Comparison of ENCODE assay signal across 21 mouse cellular contexts in genomic region chr9:46316909-46317308, GRCm38 (mm10). TPM values are rescaled to one million over a fixed set of nuclear protein-coding genes. Genes with fewer than 3 reads are reported as not detected.
DNase-seq lines count a peak whose midpoint lies in the region; ATAC-seq lines count a peak whose summit lies in the region.
"Had no signal": no experiment of that assay in that cellular context is flagged by ENCODE, and none has a peak within 500 bp of the region (broad histone marks: within the 10 kb centered on the region; RNA-seq: fewer than 3 reads in every experiment).

No protein-coding gene starts in this region.

- peak; percentile 48; the same call in 1 of the 2 replicates for ATAC-seq in midbrain, embryonic 14.5 days (ENCODE audit: low FRiP score, low TSS enrichment)
- no peak; the same call in 1 of the 2 replicates for ATAC-seq in forebrain, embryonic 12.5 days (ENCODE audit: low FRiP score)
- no peak for ATAC-seq in hindbrain, embryonic 12.5 days (ENCODE audit: low FRiP score)

- no peak overlapping the region for H3K9ac ChIP-seq in midbrain, embryonic 14.5 days (replicated peaks; ENCODE audit: low read length)
- no peak overlapping the region for H3K9ac ChIP-seq in forebrain, embryonic 12.5 days
- no peak overlapping the region for H3K9ac ChIP-seq in hindbrain, embryonic 12.5 days
- H3K9ac ChIP-seq: limb, embryonic 15.5 days had no signal

- peaks cover 4% of the 10 kb centered on the region for H3K9me3 ChIP-seq in midbrain, embryonic 14.5 days (ENCODE audit: control insufficient read depth, low read length)
- peaks cover 13% of the 10 kb centered on the region; the same call in 1 of the 2 replicates for H3K9me3 ChIP-seq in midbrain, embryonic 10.5 days (replicated peaks)
- 0 out of 2 replicates have a peak, but pooled peaks cover 6% of the 10 kb centered on the region for H3K9me3 ChIP-seq in forebrain, embryonic 12.5 days
- H3K9me3 ChIP-seq in hindbrain, embryonic 12.5 days (replicated peaks) = no peaks in the 10 kb centered on the region; the same call in 1 of the 2 replicates
- H3K9me3 ChIP-seq: limb, embryonic 15.5 days had no signal

- no peak overlapping the region for H3K4me3 ChIP-seq in midbrain, embryonic 14.5 days (replicated peaks; ENCODE audit: low read depth, low read length)
- no peak overlapping the region for H3K4me3 ChIP-seq in midbrain, embryonic 10.5 days
- H3K4me3 ChIP-seq in forebrain, embryonic 12.5 days (replicated peaks) = no peak overlapping the region
- no peak overlapping the region for H3K4me3 ChIP-seq in hindbrain, embryonic 12.5 days
- H3K4me3 ChIP-seq: gastrocnemius, adult 2 months; heart, adult 2 months; limb, embryonic 15.5 days had no signal

- no peak overlapping the region for H3K4me2 ChIP-seq in midbrain, embryonic 14.5 days (ENCODE audit: low read length)
- H3K4me2 ChIP-seq in forebrain, embryonic 12.5 days = no peak overlapping the region
- no peak overlapping the region for H3K4me2 ChIP-seq in hindbrain, embryonic 12.5 days (replicated peaks)
- H3K4me2 ChIP-seq: limb, embryonic 15.5 days had no signal

- 50% methylated on average over 8 of the region's 8 CpGs for whole genome bisulfite sequencing in midbrain, embryonic 14.5 days
- 76% methylated on average over 8 of the region's 8 CpGs for WGBS in midbrain, embryonic 10.5 days
- WGBS in forebrain, embryonic 12.5 days = 36% methylated on average over 8 of the region's 8 CpGs
- WGBS in hindbrain, embryonic 12.5 days = 58% methylated on average over 8 of the region's 8 CpGs

- H3K27me3 ChIP-seq in midbrain, embryonic 14.5 days (ENCODE audit: control insufficient read depth, insufficient read depth, low read length) = no peaks in the 10 kb centered on the region
- H3K27me3 ChIP-seq in midbrain, embryonic 10.5 days (ENCODE audit: low read depth, poor library complexity, severe bottlenecking) = peaks cover 26% of the 10 kb centered on the region
- peaks cover 5% of the 10 kb centered on the region; the same call in 1 of the 2 replicates for H3K27me3 ChIP-seq in forebrain, embryonic 12.5 days
- no peaks in the 10 kb centered on the region for H3K27me3 ChIP-seq in hindbrain, embryonic 12.5 days
- H3K27me3 ChIP-seq: limb, embryonic 15.5 days had no signal

- no peaks in the 10 kb centered on the region for H3K36me3 ChIP-seq in midbrain, embryonic 14.5 days (ENCODE audit: control insufficient read depth, insufficient read depth, low read length)
- no peaks in the 10 kb centered on the region for H3K36me3 ChIP-seq in midbrain, embryonic 10.5 days
- H3K36me3 ChIP-seq in forebrain, embryonic 12.5 days (replicated peaks) = no peaks in the 10 kb centered on the region
- no peaks in the 10 kb centered on the region for H3K36me3 ChIP-seq in hindbrain, embryonic 12.5 days
- H3K36me3 ChIP-seq: limb, embryonic 15.5 days had no signal

- DNase-seq in midbrain, embryonic 14.5 days = peak; percentile 31
- no peak for DNase-seq in midbrain, embryonic 10.5 days (ENCODE audit: low spot score)
- DNase-seq in retina, embryonic 14.5 days (ENCODE audit: low spot score) = peak; percentile 43
- DNase-seq in urinary bladder, postnatal 10 days (ENCODE audit: low spot score) = no peak
- no peak for DNase-seq in cerebellum, adult 18-20 months
- DNase-seq: adrenal gland, postnatal 25 days; cerebellum, postnatal 36 days; gastrocnemius, adult 2 months; heart, adult 2 months; heart, postnatal 10 days; lung, adult 18-20 months; lung, postnatal 4 days; right cerebral cortex, postnatal 14 days had no signal

- peaks cover 19% of the 10 kb centered on the region for H3K4me1 ChIP-seq in midbrain, embryonic 14.5 days (ENCODE audit: control insufficient read depth, insufficient read depth, low read length)
- peaks cover 30% of the 10 kb centered on the region for H3K4me1 ChIP-seq in midbrain, embryonic 10.5 days
- H3K4me1 ChIP-seq in forebrain, embryonic 12.5 days = peaks cover 29% of the 10 kb centered on the region
- H3K4me1 ChIP-seq in hindbrain, embryonic 12.5 days = peaks cover 27% of the 10 kb centered on the region

- H3K27ac ChIP-seq in midbrain, embryonic 14.5 days (replicated peaks; ENCODE audit: low read depth, low read length) = 0 out of 2 replicates have a peak overlapping the region, but pooled peaks have one; percentile 37
- H3K27ac ChIP-seq in midbrain, embryonic 10.5 days (replicated peaks) = no peak overlapping the region; the same call in 1 of the 2 replicates
- H3K27ac ChIP-seq in forebrain, embryonic 12.5 days = peak overlapping the region; percentile 76; the same call in 1 of the 2 replicates
- peak overlapping the region; percentile 12; the same call in 1 of the 2 replicates for H3K27ac ChIP-seq in hindbrain, embryonic 12.5 days
- H3K27ac ChIP-seq: gastrocnemius, adult 2 months; heart, adult 2 months; limb, embryonic 15.5 days; stomach, postnatal 0 days had no signal

RNA-seq across cellular contexts. Expression of gene 4931429L15Rik, which starts 2.9 kb away (rescaled TPM):
- polyA plus RNA-seq in midbrain, embryonic 14.5 days (2014; fragmentation: Nextera tagmentation; extraction: Ambion mirVana) = not detected in 2 replicates
- 0.11 TPM in 1 of 2 replicates, not detected in the other for polyA plus RNA-seq in midbrain, embryonic 10.5 days (2016; fragmentation: Nextera tagmentation; extraction: Ambion mirVana)
- not detected in 2 replicates for polyA plus RNA-seq in forebrain, embryonic 12.5 days (2016; fragmentation: Nextera tagmentation; extraction: Ambion mirVana)
- polyA plus RNA-seq in hindbrain, embryonic 12.5 days (2016; fragmentation: Nextera tagmentation; extraction: Ambion mirVana) = not detected in 2 replicates
- polyA plus RNA-seq: embryonic facial prominence, embryonic 11.5 days; intestine, embryonic 14.5 days; kidney, embryonic 14.5 days; large intestine, adult 2 months; limb, embryonic 15.5 days; stomach, postnatal 0 days had no signal

RNA-seq across cellular contexts. Expression of gene Bud13, which starts 34.1 kb away (rescaled TPM):
- 15.5 and 16.9 TPM in 2 replicates for polyA plus RNA-seq in midbrain, embryonic 14.5 days (2014; fragmentation: Nextera tagmentation; extraction: Ambion mirVana)
- polyA plus RNA-seq in midbrain, embryonic 10.5 days (2016; fragmentation: Nextera tagmentation; extraction: Ambion mirVana) = 28.4 and 29.7 TPM in 2 replicates
- 24.9 and 25.8 TPM in 2 replicates for polyA plus RNA-seq in forebrain, embryonic 12.5 days (2016; fragmentation: Nextera tagmentation; extraction: Ambion mirVana)
- 22.5 and 23.5 TPM in 2 replicates for polyA plus RNA-seq in hindbrain, embryonic 12.5 days (2016; fragmentation: Nextera tagmentation; extraction: Ambion mirVana)

RNA-seq across cellular contexts. Expression of gene Zpr1, which starts 44.0 kb away (rescaled TPM):
- polyA plus RNA-seq in midbrain, embryonic 14.5 days (2014; fragmentation: Nextera tagmentation; extraction: Ambion mirVana) = 55.3 and 60.3 TPM in 2 replicates
- 62.6 and 69.2 TPM in 2 replicates for polyA plus RNA-seq in midbrain, embryonic 10.5 days (2016; fragmentation: Nextera tagmentation; extraction: Ambion mirVana)
- polyA plus RNA-seq in forebrain, embryonic 12.5 days (2016; fragmentation: Nextera tagmentation; extraction: Ambion mirVana) = 61.4 and 66.2 TPM in 2 replicates
- polyA plus RNA-seq in hindbrain, embryonic 12.5 days (2016; fragmentation: Nextera tagmentation; extraction: Ambion mirVana) = 55.0 and 59.8 TPM in 2 replicates

RNA-seq across cellular contexts. Expression of gene Apoa5, which starts 48.5 kb away (rescaled TPM):
- not detected in 2 replicates for polyA plus RNA-seq in midbrain, embryonic 14.5 days (2014; fragmentation: Nextera tagmentation; extraction: Ambion mirVana)
- polyA plus RNA-seq in midbrain, embryonic 10.5 days (2016; fragmentation: Nextera tagmentation; extraction: Ambion mirVana) = not detected in 2 replicates
- polyA plus RNA-seq in forebrain, embryonic 12.5 days (2016; fragmentation: Nextera tagmentation; extraction: Ambion mirVana) = not detected in 2 replicates
- 0.19 TPM in 1 of 2 replicates, not detected in the other for polyA plus RNA-seq in hindbrain, embryonic 12.5 days (2016; fragmentation: Nextera tagmentation; extraction: Ambion mirVana)
- polyA plus RNA-seq: embryonic facial prominence, embryonic 11.5 days; heart, adult 2 months; intestine, embryonic 14.5 days; kidney, embryonic 14.5 days; limb, embryonic 15.5 days had no signal

Comparison
In these comparisons a context has a peak if more than half of its experiments do, and no peak if none do; other contexts are left out.
1. DNase-seq: peak in midbrain, embryonic 14.5 days (single experiment) and retina, embryonic 14.5 days (single experiment); none in midbrain, embryonic 10.5 days (single experiment), urinary bladder, postnatal 10 days (single experiment) and cerebellum, adult 18-20 months (0 of 2).